In genomic region chr12:79548607-79549330, GRCm38 (mm10) we compare ENCODE assay signal across 24 mouse cellular contexts.
DNase-seq lines count a peak whose midpoint lies in the region; ATAC-seq lines count a peak whose summit lies in the region.
"Had no signal": no experiment of that assay in that cellular context is flagged by ENCODE, and none has a peak within 500 bp of the region (broad histone marks: within the 10 kb centered on the region; RNA-seq: fewer than 3 reads in every experiment).

No protein-coding gene starts in this region.

- intact Hi-C loops in left cerebral cortex, postnatal 14 days (cut with DNase I): no loop called here

- H3K27ac ChIP-seq in intestine, embryonic 14.5 days (ENCODE audit: low read depth): no peak overlapping the region
- H3K27ac ChIP-seq in intestine, embryonic 15.5 days: no peak overlapping the region
- H3K27ac ChIP-seq in embryonic facial prominence, embryonic 10.5 days (replicated peaks): peak overlapping the region; percentile 59; the same call in 1 of the 2 replicates
- H3K27ac ChIP-seq: forebrain, embryonic 13.5 days; liver, embryonic 14.5 days; macrophage; midbrain, embryonic 12.5 days had no signal

- DNase-seq in intestine, embryonic 14.5 days (ENCODE audit: low spot score): peak; percentile 32
- no peak for DNase-seq in embryonic facial prominence, embryonic 10.5 days (ENCODE audit: low spot score)
- peak; percentile 52 to 65 for DNase-seq in kidney, adult 8-10 months
- DNase-seq in kidney, postnatal 14 days: peak; percentile 52
- DNase-seq in embryo, embryonic 10.5 days (ENCODE audit: low spot score): no peak
- no peak for DNase-seq in lung, postnatal 14 days
- DNase-seq in left cerebral cortex, postnatal 14 days (ENCODE audit: low spot score in 2 of 2): no peak
- DNase-seq: adrenal gland, postnatal 25 days; cerebellum, adult 11 months; cerebellum, postnatal 10 days; embryo, embryonic 11 days; layer of hippocampus, postnatal 36 days; retina, postnatal 1 day; right cerebral cortex, postnatal 4 days had no signal

- no peak overlapping the region for H3K4me2 ChIP-seq in intestine, embryonic 14.5 days (ENCODE audit: low read length)
- no peak overlapping the region for H3K4me2 ChIP-seq in intestine, embryonic 15.5 days (replicated peaks)
- H3K4me2 ChIP-seq: forebrain, embryonic 13.5 days; heart, embryonic 12.5 days; limb, embryonic 12.5 days; lung, embryonic 15.5 days; midbrain, embryonic 12.5 days had no signal

- H3K4me3 ChIP-seq in intestine, embryonic 14.5 days (ENCODE audit: low read depth, low read length): no peak overlapping the region
- no peak overlapping the region for H3K4me3 ChIP-seq in intestine, embryonic 15.5 days (replicated peaks)
- H3K4me3 ChIP-seq in embryonic facial prominence, embryonic 10.5 days: no peak overlapping the region
- H3K4me3 ChIP-seq: forebrain, embryonic 13.5 days; heart, embryonic 12.5 days; limb, embryonic 12.5 days; lung, embryonic 15.5 days; midbrain, embryonic 12.5 days had no signal

- 82% methylated on average over 8 of the region's 8 CpGs for WGBS in intestine, embryonic 14.5 days
- WGBS in intestine, embryonic 15.5 days: 76% methylated on average over 8 of the region's 8 CpGs
- WGBS in embryonic facial prominence, embryonic 10.5 days: 73% methylated on average over 8 of the region's 8 CpGs

- H3K9me3 ChIP-seq in intestine, embryonic 14.5 days (ENCODE audit: control insufficient read depth, low read length): no peaks in the 10 kb centered on the region
- H3K9me3 ChIP-seq in intestine, embryonic 15.5 days: no peaks in the 10 kb centered on the region
- no peaks in the 10 kb centered on the region for H3K9me3 ChIP-seq in embryonic facial prominence, embryonic 10.5 days
- H3K9me3 ChIP-seq: forebrain, embryonic 13.5 days; heart, embryonic 12.5 days; limb, embryonic 12.5 days; lung, embryonic 15.5 days; midbrain, embryonic 12.5 days had no signal

- H3K4me1 ChIP-seq in intestine, embryonic 14.5 days (replicated peaks; ENCODE audit: control insufficient read depth, insufficient read depth, low read length): peaks cover 8% of the 10 kb centered on the region; the same call in 1 of the 2 replicates
- H3K4me1 ChIP-seq in intestine, embryonic 15.5 days (replicated peaks): peaks cover 12% of the 10 kb centered on the region; the same call in 1 of the 2 replicates
- H3K4me1 ChIP-seq in embryonic facial prominence, embryonic 10.5 days: peaks cover 44% of the 10 kb centered on the region

- no peak overlapping the region for H3K9ac ChIP-seq in intestine, embryonic 14.5 days (ENCODE audit: low read length)
- no peak overlapping the region for H3K9ac ChIP-seq in intestine, embryonic 15.5 days
- H3K9ac ChIP-seq: forebrain, embryonic 13.5 days; heart, embryonic 12.5 days; limb, embryonic 12.5 days; liver, embryonic 14.5 days; lung, embryonic 15.5 days; midbrain, embryonic 12.5 days had no signal

- H3K27me3 ChIP-seq in intestine, embryonic 14.5 days (replicated peaks; ENCODE audit: control insufficient read depth, insufficient read depth, low read length): no peaks in the 10 kb centered on the region
- no peaks in the 10 kb centered on the region for H3K27me3 ChIP-seq in intestine, embryonic 15.5 days (replicated peaks)
- no peaks in the 10 kb centered on the region for H3K27me3 ChIP-seq in embryonic facial prominence, embryonic 10.5 days (replicated peaks; ENCODE audit: low read depth, poor library complexity, severe bottlenecking)
- H3K27me3 ChIP-seq: forebrain, embryonic 13.5 days; heart, embryonic 12.5 days; limb, embryonic 12.5 days; lung, embryonic 15.5 days; midbrain, embryonic 12.5 days; Patski had no signal

- no peak for ATAC-seq in intestine, embryonic 14.5 days (replicated peaks; ENCODE audit: low FRiP score, low TSS enrichment, low read depth)
- no peak for ATAC-seq in intestine, embryonic 15.5 days
- ATAC-seq: forebrain, embryonic 13.5 days; hindbrain, embryonic 16.5 days; Patski had no signal

- H3K36me3 ChIP-seq in intestine, embryonic 14.5 days (ENCODE audit: control insufficient read depth, insufficient read depth, low read length): no peaks in the 10 kb centered on the region
- H3K36me3 ChIP-seq in intestine, embryonic 15.5 days: no peaks in the 10 kb centered on the region
- no peaks in the 10 kb centered on the region for H3K36me3 ChIP-seq in embryonic facial prominence, embryonic 10.5 days (replicated peaks)
- H3K36me3 ChIP-seq: heart, embryonic 12.5 days; limb, embryonic 12.5 days; lung, embryonic 15.5 days; midbrain, embryonic 12.5 days had no signal

Comparison
In these comparisons a context has a peak if more than half of its experiments do, and no peak if none do; other contexts are left out.
1. DNase-seq: peak in intestine, embryonic 14.5 days (single experiment), kidney, adult 8-10 months (2 of 2) and kidney, postnatal 14 days (single experiment); none in embryonic facial prominence, embryonic 10.5 days (single experiment), embryo, embryonic 10.5 days (single experiment), lung, postnatal 14 days (single experiment) and left cerebral cortex, postnatal 14 days (0 of 2).